Mouse (Mus musculus) left cerebral cortex, adult 2 months (tissue): ENCODE results near the gene Pmp22. TPM values are rescaled to one million over a fixed set of nuclear protein-coding genes. Genes with fewer than 3 reads are reported as not detected.

Source experiments
- DNase-seq, 2 experiments: peaks; one replicate each; pipeline ENCODE4 v3.0.0; 2021 to 2022; ENCODE audit warnings: low spot score in 2 of 2, mixed read lengths in 1 of 2; ENCODE audit errors: extremely low spot score in 1 of 2
- H3K27ac ChIP-seq: fragments of 200-600 bp; 2 replicates; pipeline ENCODE4 v1.8.1; 2022
- H3K4me3 ChIP-seq: fragments of 200-600 bp; 2 replicates; pipeline ENCODE4 v1.8.1; 2022
- CTCF ChIP-seq: fragments of 200-600 bp; IDR thresholded peaks from 2 replicates; pipeline ENCODE4 v1.8.1; 2022; ENCODE audit warnings: antibody characterized with exemption, mild to moderate bottlenecking, moderate library complexity
- intact Hi-C: fragments of 180-260 bp; cut with DNase I; formaldehyde crosslinking; loops from one replicate; pipeline ENCODE4 v1.15.1; 2025
- total RNA-seq, 2 experiments: library from RNA; stranded (reverse); gene quantifications; 2 replicates each; pipeline ENCODE4 v1.2.3; 2021

Pmp22 gene
- total RNA-seq, 2 experiments from 2014 or later, result 25.7 to 27.5 TPM

DNA sequence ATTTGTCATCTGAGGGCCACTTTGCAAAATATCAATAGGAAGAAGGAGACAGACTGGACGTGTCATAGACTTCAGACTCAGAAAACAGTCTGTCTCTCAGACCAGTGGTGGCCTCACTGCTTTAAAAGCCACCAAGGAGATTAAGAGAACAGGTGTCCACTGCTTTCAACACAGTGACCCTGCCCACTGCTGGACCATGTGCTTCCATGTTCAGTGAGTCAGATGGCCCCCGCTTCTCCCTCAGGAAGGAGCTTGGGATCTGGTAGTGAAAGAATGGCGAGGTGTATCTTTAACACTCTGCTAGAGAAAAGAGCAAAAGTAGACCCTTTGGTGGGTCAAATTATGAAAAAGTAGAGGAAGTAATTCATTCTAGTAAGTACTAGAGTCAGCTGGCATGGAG, 18.5 kb upstream of the Pmp22 start:
- no peak for TF ChIP-seq CTCF
- DNase-seq, result no peak
- intact Hi-C loops, result no loop called here

GRCm38 (mm10) chr11:63114807-63115641, 13.8 kb upstream of the Pmp22 start:
- no peak for DNase-seq
- no peak overlapping the region for H3K27ac ChIP-seq
- H3K4me3 ChIP-seq, result no peak overlapping the region
- TF ChIP-seq CTCF, result no peak
- intact Hi-C loops, result no loop called here

More for the DNA sequence above, 18.5 kb upstream of the Pmp22 start:
- no peak overlapping the region for H3K27ac ChIP-seq
- H3K4me3 ChIP-seq, result no peak overlapping the region

DNA sequence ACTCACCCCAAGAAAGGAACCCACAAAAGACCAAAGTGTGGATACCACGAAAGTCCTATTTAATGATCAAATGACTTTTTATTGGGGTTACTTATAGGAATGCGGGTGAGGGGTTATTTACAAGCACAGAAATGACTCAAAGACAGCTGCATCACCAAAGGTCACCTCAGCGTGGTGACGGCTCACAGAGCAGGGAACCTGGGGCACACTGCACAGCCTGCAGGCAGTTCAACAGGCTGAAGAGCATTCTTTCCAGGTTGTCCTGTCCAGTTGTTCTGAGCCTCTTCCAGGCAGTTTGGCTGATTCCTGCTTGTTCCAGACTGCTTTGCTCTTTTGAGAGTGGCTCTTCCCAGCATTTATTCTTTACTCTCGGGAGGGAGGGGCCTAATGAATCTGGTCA, 12.1 kb upstream of the Pmp22 start:
- Histone ChIP-seq H3K4me3 (no peak overlapping the region), H3K27ac (no peak overlapping the region)
- no peak for DNase-seq
- TF ChIP-seq CTCF, result no peak
- intact Hi-C loops, result no loop called here

DNA sequence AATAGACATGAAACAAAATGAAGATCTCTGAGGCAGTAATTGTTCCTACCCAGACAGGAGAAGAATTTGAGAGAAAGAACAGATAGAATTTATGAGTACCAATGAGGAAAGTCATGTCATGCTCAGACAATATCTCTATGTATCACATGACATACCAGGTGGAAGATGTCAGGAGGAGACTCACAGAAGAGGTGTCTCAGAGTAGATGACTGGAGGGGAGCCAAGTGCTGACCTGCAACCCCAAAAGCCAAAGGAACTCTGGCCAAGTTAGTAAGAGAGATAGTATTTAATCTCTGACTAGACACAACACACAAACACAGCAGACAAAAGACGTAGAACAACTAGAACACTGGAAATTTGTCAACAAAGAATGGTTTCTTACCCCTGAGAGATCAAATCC, 11.5 kb upstream of the Pmp22 start:
- no peak for DNase-seq
- TF ChIP-seq CTCF, result no peak
- H3K4me3 ChIP-seq, result no peak overlapping the region
- H3K27ac ChIP-seq, result no peak overlapping the region
- intact Hi-C loops, result no loop called here

DNA sequence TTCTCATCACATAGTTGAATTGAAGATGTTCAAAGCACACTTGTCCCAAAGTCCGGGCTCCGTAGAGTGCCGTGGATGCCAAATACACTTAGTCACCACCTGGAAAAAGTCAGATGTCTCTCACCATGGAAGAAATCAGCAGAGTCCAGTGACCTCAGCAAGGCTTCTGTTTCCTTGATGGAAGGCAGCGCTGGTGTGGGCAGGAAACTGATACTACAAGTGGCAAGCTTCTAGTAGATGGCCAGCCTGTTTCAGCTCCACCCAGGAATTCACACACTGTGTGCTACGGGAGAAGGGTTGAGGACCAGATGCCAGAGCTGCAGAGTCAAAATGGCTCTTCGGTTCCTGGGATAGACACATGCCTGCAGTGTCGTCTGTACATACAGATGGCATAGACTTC, 9.0 kb upstream of the Pmp22 start:
- DNase-seq, result no peak
- Histone ChIP-seq H3K27ac (no peak overlapping the region), H3K4me3 (no peak overlapping the region)
- TF ChIP-seq CTCF, result no peak
- intact Hi-C loops, result no loop called here

DNA sequence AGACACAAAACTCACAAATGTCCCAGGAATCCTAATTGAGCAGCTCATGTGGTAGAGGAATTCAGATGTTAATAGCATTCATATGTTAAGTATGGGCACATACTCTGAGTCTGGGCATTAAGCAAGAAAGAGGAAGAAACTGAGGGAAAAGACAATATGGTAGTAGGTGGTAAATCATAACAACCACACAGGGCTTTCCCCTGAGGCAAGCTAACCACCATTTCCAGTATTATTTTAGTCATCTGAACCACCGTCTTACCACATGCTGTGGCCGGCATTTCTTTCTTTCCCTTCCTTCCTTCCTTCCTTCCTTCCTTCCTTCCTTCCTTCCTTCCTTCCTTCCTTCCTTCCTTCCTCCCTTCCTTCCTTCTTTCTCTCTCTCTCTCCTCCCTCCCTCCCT, 6.5 kb upstream of the Pmp22 start:
- no peak overlapping the region for H3K27ac ChIP-seq
- no peak for TF ChIP-seq CTCF
- DNase-seq, result no peak
- intact Hi-C loops, result no loop called here
- H3K4me3 ChIP-seq, result no peak overlapping the region

DNA sequence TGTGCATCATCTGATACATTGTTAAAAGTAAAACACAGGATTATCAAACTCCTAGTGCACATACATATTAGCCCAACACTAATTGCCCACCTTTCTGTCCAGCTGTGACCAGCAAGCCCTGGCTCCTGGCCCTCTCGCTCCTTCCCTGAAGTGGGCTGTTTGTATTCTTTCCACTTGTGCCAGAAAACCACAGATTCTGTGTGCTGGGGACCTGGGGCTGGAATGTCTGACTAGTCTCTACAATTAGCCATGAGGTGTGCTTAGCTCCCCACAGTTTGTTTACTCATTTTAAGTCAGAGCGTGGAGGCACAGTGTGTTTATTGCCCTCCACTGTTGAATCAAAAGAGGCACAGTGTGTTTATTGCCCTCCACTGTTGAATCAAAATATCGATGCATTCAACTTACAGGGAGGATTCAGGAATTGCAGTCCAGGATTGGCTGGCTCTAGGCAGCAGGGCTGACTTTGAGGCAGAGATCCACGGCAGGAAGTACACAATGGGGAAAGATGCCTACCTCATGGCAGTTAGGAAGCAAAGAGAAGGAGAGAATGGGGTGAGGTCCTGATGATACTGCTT, 5.9 kb upstream of the Pmp22 start:
- DNase-seq, result no peak
- Histone ChIP-seq H3K4me3 (no peak overlapping the region), H3K27ac (no peak overlapping the region)
- TF ChIP-seq CTCF, result no peak
- intact Hi-C loops, result no loop called here

DNA sequence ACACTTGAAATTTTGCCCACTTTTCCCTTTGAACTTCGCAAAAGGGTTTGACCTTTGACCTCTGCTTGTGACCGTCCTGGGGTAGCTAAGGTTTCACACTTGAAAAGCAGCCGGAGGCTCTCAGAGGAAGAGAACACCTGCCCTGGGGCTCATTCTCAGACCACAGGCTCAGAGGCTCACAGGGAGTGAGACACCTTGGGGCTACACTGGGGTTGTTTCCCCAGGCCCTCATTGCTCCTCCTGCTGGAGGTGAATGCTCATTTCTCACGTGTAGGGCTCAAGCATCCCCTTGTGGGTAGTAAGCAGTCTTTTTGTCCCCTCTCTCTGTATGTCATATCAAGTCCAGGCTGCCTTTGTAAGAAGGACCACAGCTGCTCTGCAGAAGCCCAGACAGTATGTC, 4.5 kb upstream of the Pmp22 start:
- no peak for DNase-seq
- Histone ChIP-seq H3K4me3 (no peak overlapping the region), H3K27ac (no peak overlapping the region)
- peak; percentile 8 for TF ChIP-seq CTCF
- intact Hi-C loops, result no loop called here

- no peak for DNase-seq
- no peak overlapping the region for H3K4me3 ChIP-seq
- no peak for TF ChIP-seq CTCF
- intact Hi-C loops, result no loop called here
- no peak overlapping the region for H3K27ac ChIP-seq
Measured at GRCm38 (mm10) chr11:63125832-63126456, 2.8 kb upstream of the Pmp22 start.

DNA sequence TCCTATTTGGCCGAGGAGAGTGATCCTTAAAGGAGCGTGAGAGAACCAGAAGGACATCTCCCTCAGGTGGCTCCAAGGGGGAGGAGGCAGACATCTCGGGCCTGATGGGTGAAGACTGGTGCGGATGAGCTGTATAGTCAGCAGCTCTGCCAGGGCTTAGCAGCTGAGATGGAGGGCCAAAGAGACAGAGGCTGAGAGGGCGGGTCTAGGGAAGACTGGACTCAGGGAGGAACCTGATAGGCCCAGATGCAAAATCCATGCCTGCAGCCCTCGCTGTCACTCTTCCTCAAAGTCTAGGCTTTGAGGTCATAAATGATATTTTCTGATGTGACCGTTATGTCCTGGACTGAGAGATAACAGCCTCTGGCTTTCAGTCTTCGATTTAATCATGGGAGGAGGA, 1.8 kb upstream of the Pmp22 start:
- TF ChIP-seq CTCF, result no peak
- DNase-seq, result no peak
- Histone ChIP-seq H3K27ac (no peak overlapping the region), H3K4me3 (no peak overlapping the region)
- intact Hi-C loops, result no loop called here

DNA sequence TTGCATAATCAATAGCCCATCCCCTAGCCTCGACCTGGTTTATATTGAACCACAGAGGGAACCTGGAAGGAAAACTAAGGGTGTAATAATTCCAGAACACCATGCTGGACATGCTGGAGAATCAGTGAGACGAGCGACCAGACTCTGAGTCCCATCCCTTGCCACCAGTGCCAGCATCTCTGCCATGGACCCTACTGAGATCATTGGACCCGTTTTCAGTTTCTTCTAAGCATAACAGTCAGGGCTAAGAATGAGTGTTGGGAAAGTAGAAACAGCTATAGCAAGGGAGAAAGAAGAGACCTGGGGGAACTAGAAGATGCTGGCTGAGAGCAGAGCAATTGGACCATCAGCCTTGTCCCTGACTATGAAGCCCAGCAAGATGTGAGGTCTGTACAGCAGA, 1.3 kb upstream of the Pmp22 start:
- Histone ChIP-seq H3K4me3 (no peak overlapping the region), H3K27ac (no peak overlapping the region)
- no peak for DNase-seq
- intact Hi-C loops, result no loop called here
- no peak for TF ChIP-seq CTCF

GRCm38 (mm10) chr11:63129375-63129774, 593 bp downstream of the Pmp22 start:
- DNase-seq, result no peak
- Histone ChIP-seq H3K4me3 (no peak overlapping the region), H3K27ac (no peak overlapping the region)
- TF ChIP-seq CTCF, result no peak
- intact Hi-C loops, result no loop called here
